Mouse (Mus musculus) lung, postnatal 36 days (tissue): ENCODE data around the gene Efhc1.

Experiments used
- DNase-seq: peaks from one replicate; pipeline ENCODE4 v3.0.0; 2022; ENCODE audit warnings: mixed read lengths

Efhc1 gene

GRCm38 (mm10) chr1:21008891-21009290, 57.5 kb downstream of the Efhc1 start:
- peak; percentile 44 for DNase-seq

- peak; percentile 44 for DNase-seq
Measured at GRCm38 (mm10) chr1:21010282-21010800, 58.9 kb downstream of the Efhc1 start.

GRCm38 (mm10) chr1:21014463-21014862, 63.0 kb downstream of the Efhc1 start:
- DNase-seq = peak; percentile 80

GRCm38 (mm10) chr1:21023101-21023500, 71.7 kb downstream of the Efhc1 start:
- no peak for DNase-seq

DNA sequence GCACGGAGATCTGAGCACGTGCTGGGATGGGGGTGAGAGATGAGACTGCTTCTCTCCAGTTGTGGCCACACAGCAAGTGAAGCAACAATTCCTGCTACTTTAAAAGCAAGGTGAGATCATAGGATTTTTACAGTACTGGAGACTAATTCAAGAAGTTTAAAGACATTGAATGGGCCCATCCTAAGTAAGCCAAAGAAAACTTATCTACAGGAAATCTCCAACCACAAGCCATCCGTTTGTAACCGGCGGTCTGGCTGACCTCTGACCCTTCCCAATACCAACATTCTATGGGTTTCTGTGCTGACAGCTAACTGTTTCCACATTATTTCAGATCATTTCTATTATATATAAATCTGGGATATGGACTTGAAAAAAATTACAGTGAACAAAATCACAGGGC, 73.8 kb downstream of the Efhc1 start:
- DNase-seq = no peak

DNA sequence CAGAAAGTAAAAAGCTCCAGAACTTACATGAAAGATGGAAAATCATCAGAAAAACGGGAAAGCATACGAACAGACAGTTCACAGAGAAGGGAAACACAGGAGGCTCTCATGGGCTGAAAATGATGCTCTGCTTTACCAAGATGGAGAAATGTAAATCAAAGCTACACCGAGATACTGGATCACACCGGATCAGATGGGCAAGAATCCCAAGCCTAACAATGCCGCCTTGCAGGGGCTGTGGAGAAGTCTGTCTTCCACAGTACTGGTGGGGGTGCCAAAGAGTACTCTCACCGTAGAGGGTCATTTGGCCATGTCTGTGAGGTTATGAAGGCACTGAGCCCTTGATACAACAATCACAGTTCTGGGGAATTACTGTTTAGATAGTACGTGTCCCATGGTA, 75.1 kb downstream of the Efhc1 start:
- no peak for DNase-seq

DNA sequence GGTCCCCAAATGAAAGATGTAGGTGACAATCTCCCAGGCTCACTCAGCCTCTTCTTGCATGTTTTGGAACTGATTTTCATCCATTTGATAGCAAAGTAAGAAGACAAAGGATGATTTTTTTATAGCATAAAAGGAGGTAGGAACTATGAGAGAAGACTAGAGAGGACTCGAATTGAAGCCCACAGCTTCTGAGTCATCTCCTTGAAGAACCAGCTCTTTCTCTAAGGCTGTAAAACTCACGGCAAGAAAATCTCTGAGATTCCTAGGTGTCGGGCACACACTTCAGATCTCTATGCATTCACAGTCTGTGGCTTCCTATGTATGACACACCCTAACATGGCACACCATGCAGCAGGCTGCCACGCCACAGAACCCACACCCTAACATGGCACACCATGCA, 77.6 kb downstream of the Efhc1 start:
- DNase-seq = no peak

- DNase-seq = no peak
Measured at GRCm38 (mm10) chr1:21031650-21032049, 80.2 kb downstream of the Efhc1 start.

- no peak for DNase-seq
Measured at GRCm38 (mm10) chr1:21033065-21033791, 81.8 kb downstream of the Efhc1 start.

- no peak for DNase-seq
Measured at GRCm38 (mm10) chr1:21033792-21034119, 82.3 kb downstream of the Efhc1 start.

DNA sequence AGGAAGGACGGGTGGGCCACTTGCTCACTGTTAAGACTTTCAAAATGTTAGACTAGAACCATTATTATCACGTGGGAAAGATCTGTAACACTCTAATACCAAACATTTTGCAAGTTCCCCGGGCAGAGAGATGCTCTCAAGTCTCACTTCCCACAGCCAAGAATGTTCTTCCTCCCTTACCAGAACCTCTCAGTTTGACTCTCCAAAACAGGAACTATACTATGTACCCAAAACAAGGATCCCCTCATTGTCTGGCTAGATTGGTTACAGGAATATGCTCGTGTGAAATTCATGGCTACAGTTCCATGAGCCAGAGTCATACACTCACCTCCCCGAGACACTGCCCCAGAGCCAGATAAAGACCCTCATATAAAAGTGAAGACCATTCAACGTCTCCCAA, 84.5 kb downstream of the Efhc1 start:
- DNase-seq = peak; percentile 38

DNA sequence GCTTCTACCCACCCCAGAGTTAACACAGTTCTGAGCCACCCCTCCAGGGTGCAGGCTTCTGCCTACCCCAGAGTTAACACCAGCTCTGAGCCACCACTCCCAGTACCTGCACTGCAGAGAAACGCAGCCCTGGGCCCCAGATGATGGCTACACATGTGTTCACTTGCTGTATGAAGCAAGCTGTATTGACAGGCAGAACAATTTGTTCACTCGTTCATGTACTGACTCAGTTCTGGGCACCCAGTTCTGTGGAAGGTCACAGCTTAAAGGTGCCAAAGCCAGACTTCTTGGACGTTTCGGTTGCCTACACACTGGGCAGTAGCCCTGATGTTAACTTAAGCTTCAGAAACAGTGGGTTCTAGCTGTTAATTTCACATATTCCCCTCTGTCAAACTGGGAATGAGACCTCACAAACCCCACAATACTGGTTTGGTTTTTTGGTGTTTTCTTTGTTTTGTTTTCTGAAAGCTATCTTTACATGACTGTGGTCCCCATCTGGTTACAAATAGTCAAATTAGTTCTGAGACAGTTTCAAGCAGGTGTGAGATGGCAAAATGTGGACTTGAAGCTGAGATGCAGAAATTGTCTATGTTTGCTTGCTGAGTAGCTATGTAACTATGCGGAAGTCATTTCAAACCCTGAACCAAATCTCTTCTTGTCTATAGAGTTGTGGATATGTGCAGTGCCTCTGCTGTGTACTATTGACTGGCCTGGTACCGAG, 86.6 kb downstream of the Efhc1 start:
- no peak for DNase-seq

- DNase-seq = no peak
Measured at GRCm38 (mm10) chr1:21039564-21039963, 88.1 kb downstream of the Efhc1 start.

DNA sequence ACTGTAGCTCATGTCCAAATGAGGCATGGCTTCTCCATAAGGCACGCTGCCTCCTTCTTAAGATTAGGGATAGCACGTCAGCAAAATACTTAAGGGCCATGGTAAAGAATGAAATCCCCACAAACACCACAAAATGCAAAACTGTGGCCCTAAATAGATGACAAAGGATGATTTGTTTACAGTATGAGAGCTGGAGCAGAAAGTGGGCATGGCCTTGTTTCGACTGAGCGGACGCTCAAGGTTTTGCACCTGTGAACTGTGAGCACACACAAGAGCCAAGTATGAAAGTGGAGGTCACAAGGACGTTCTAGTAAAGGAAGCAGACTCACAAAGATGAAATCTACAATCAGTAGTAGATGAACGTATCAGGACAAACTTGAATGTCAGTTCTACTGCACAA, 88.7 kb downstream of the Efhc1 start:
- peak; percentile 25 for DNase-seq
